ENCODE assay signal across 9 mouse cellular contexts in the genomic region with DNA sequence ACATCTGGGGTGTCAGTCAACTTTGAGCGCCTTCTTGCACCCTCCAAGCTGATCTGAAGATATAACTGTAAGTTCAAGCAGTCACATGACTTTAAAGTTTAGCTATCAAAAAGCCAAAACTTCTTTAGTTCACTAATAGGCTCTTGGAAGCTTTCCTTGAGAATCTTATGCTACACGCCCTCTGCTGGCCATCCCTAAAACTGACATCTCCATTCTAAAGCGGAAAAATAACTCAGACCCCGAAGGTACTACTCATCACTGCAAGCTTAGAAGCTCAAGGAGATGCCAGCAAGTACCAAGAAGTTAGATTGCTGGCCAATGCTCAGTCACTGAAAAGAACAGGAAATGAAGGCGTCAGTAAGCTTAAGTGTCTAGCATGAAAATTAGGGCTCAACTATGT. TPM values are rescaled to one million over a fixed set of nuclear protein-coding genes. Genes with fewer than 3 reads are reported as not detected.
DNase-seq lines count a peak whose midpoint lies in the region; ATAC-seq and TF ChIP-seq lines count a peak whose summit lies in the region.
"Had no signal": no experiment of that assay in that cellular context is flagged by ENCODE, and none has a peak within 500 bp of the region (broad histone marks: within the 10 kb centered on the region; RNA-seq: fewer than 3 reads in every experiment).

No protein-coding gene starts in this region.

- ATAC-seq in forebrain, embryonic 12.5 days (ENCODE audit: low FRiP score), result no peak
- 0 out of 2 replicates have a peak, but pooled peaks have one; percentile 30 for ATAC-seq in megakaryocyte progenitor cell, adult 5-6 weeks (replicated peaks; ENCODE audit: poor library complexity)

- peaks cover 9% of the 10 kb centered on the region; the same call in 1 of the 2 replicates for H3K27me3 ChIP-seq in forebrain, embryonic 12.5 days

- H3K4me1 ChIP-seq in forebrain, embryonic 12.5 days, result peaks cover 42% of the 10 kb centered on the region

- no peak for TF ChIP-seq POLR2A in brain, embryonic 14.5 days (IDR thresholded peaks at IDR 0.05; ENCODE audit: borderline replicate concordance, extremely low read depth, insufficient read depth, insufficient read length, poor library complexity, severe bottlenecking)

- 0 out of 2 replicates have a peak overlapping the region, but pooled peaks have one; percentile 12 for H3K9ac ChIP-seq in forebrain, embryonic 12.5 days

- peak overlapping the region; percentile 54 for H3K27ac ChIP-seq in forebrain, embryonic 12.5 days

- WGBS in forebrain, embryonic 12.5 days, result 6% methylated on average over 5 of the region's 5 CpGs

- H3K36me3 ChIP-seq in forebrain, embryonic 12.5 days (replicated peaks), result no peaks in the 10 kb centered on the region

- peak; percentile 63 to 89 for DNase-seq in frontal cortex, adult 2 months (ENCODE audit: extremely low spot score in 1 of 2, low spot score in 1 of 2)
- DNase-seq in frontal cortex, postnatal 25 days (ENCODE audit: low spot score in 2 of 2), result no peak
- DNase-seq in 416B (ENCODE audit: low read depth), result peak; percentile 61
- DNase-seq in brain, embryonic 14.5 days (ENCODE audit: low read depth), result peak; percentile 88
- DNase-seq in layer of hippocampus, adult 9-10 months (ENCODE audit: low spot score), result peak; percentile 83
- DNase-seq in right cerebral cortex, postnatal 4 days, result peak; percentile 84

- TF ChIP-seq CTCF in brain, embryonic 14.5 days (IDR thresholded peaks at IDR 0.05; ENCODE audit: borderline replicate concordance, extremely low read depth, insufficient read depth, insufficient read length), result peak; percentile 63; the same call in 1 of the 2 replicates

- peak overlapping the region; percentile 19; the same call in 1 of the 2 replicates for H3K4me2 ChIP-seq in forebrain, embryonic 12.5 days

- no peak overlapping the region for H3K4me3 ChIP-seq in forebrain, embryonic 12.5 days (replicated peaks)

- no peaks in the 10 kb centered on the region for H3K9me3 ChIP-seq in forebrain, embryonic 12.5 days

RNA-seq across cellular contexts. Expression of a gene that starts 3.7 kb away (rescaled TPM):
- polyA plus RNA-seq in frontal cortex, adult 2 months (2012; rRNA removed), result 126 and 151 TPM in 2 replicates
- polyA plus RNA-seq in brain, embryonic 14.5 days (2012; rRNA removed), result 72.1 and 101 TPM in 2 replicates
- 26.0 and 32.3 TPM in 2 replicates for polyA plus RNA-seq in forebrain, embryonic 12.5 days (2016; fragmentation: Nextera tagmentation; extraction: Ambion mirVana)
- total RNA-seq in megakaryocyte progenitor cell, adult 5-6 weeks (2015), result 2.2 and 4.5 TPM in 2 replicates
- total RNA-seq in megakaryocyte progenitor cell, adult 5-6 weeks (2017), result 0.98 and 1.1 TPM in 2 replicates

RNA-seq across cellular contexts. Expression of a gene that starts 23.5 kb away (rescaled TPM):
- polyA plus RNA-seq in frontal cortex, adult 2 months (2012; rRNA removed), result 0.11 and 0.18 TPM in 2 replicates
- not detected in 2 replicates for polyA plus RNA-seq in brain, embryonic 14.5 days (2012; rRNA removed)
- polyA plus RNA-seq in forebrain, embryonic 12.5 days (2016; fragmentation: Nextera tagmentation; extraction: Ambion mirVana), result 0.85 and 1.1 TPM in 2 replicates
- not detected in 2 replicates for total RNA-seq in megakaryocyte progenitor cell, adult 5-6 weeks (2015)
- 0.37 and 0.41 TPM in 2 replicates for total RNA-seq in megakaryocyte progenitor cell, adult 5-6 weeks (2017)
- total RNA-seq: heart, adult 18-20 months had no signal

RNA-seq across cellular contexts. Expression of a gene that starts 29.5 kb away (rescaled TPM):
- polyA plus RNA-seq in frontal cortex, adult 2 months (2012; rRNA removed), result 175 and 199 TPM in 2 replicates
- 42.3 and 58.2 TPM in 2 replicates for polyA plus RNA-seq in brain, embryonic 14.5 days (2012; rRNA removed)
- 4.2 and 5.4 TPM in 2 replicates for polyA plus RNA-seq in forebrain, embryonic 12.5 days (2016; fragmentation: Nextera tagmentation; extraction: Ambion mirVana)
- 0.30 and 0.46 TPM in 2 replicates for total RNA-seq in megakaryocyte progenitor cell, adult 5-6 weeks (2015)
- total RNA-seq in megakaryocyte progenitor cell, adult 5-6 weeks (2017), result 0.03 and 0.79 TPM in 2 replicates

RNA-seq across cellular contexts. Expression of a gene that starts 54.4 kb away (rescaled TPM):
- 170 and 193 TPM in 2 replicates for polyA plus RNA-seq in frontal cortex, adult 2 months (2012; rRNA removed)
- 203 and 264 TPM in 2 replicates for polyA plus RNA-seq in brain, embryonic 14.5 days (2012; rRNA removed)
- polyA plus RNA-seq in forebrain, embryonic 12.5 days (2016; fragmentation: Nextera tagmentation; extraction: Ambion mirVana), result 640 and 653 TPM in 2 replicates
- total RNA-seq in megakaryocyte progenitor cell, adult 5-6 weeks (2015), result 126 and 153 TPM in 2 replicates
- 268 and 294 TPM in 2 replicates for total RNA-seq in megakaryocyte progenitor cell, adult 5-6 weeks (2017)

Comparison
In these comparisons a context has a peak if more than half of its experiments do, and no peak if none do; other contexts are left out.
1. DNase-seq: peak in frontal cortex, adult 2 months (2 of 2), 416B (single experiment), brain, embryonic 14.5 days (single experiment), layer of hippocampus, adult 9-10 months (single experiment) and right cerebral cortex, postnatal 4 days (single experiment); none in frontal cortex, postnatal 25 days (0 of 2).